12 mouse cellular contexts compared by ENCODE assay signal in the genomic region with DNA sequence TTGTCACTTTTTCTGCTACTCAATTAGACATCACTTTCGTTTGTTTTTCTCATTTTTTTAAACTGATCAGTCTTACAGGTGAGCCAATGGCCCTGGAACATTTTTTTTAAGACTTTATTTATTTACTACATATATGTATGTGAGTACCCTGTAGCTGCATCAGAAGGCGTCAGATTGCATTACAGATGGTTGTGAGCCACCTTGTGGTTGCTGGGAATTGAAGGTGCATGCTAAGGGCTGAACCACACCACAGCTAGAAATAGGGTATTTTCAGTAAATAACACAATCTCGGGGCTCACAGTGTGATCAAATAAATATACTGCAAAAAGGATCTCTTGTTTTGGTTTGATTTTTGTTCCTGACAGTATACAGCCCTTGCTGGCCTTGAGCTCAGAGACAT.
"Had no signal": no experiment of that assay in that cellular context is flagged by ENCODE, and none has a peak within 500 bp of the region (broad histone marks: within the 10 kb centered on the region; RNA-seq: fewer than 3 reads in every experiment).

No protein-coding gene starts in this region.

- ATAC-seq: liver, embryonic 12.5 days; midbrain, embryonic 15.5 days had no signal

- H3K4me2 ChIP-seq: limb, embryonic 15.5 days; liver, embryonic 12.5 days; lung, embryonic 15.5 days; midbrain, embryonic 15.5 days; neural tube, embryonic 13.5 days; stomach, embryonic 15.5 days had no signal

- H3K9ac ChIP-seq: limb, embryonic 15.5 days; liver, embryonic 12.5 days; lung, embryonic 15.5 days; midbrain, embryonic 15.5 days; neural tube, embryonic 13.5 days; stomach, embryonic 15.5 days had no signal

- H3K9me3 ChIP-seq: limb, embryonic 15.5 days; liver, embryonic 12.5 days; lung, embryonic 15.5 days; midbrain, embryonic 10.5 days; midbrain, embryonic 15.5 days; neural tube, embryonic 13.5 days; stomach, embryonic 15.5 days had no signal

- H3K4me1 ChIP-seq: limb, embryonic 15.5 days; lung, embryonic 15.5 days; midbrain, embryonic 10.5 days; midbrain, embryonic 15.5 days; neural tube, embryonic 13.5 days; stomach, embryonic 15.5 days had no signal

- H3K27me3 ChIP-seq: limb, embryonic 15.5 days; liver, embryonic 12.5 days; lung, embryonic 15.5 days; midbrain, embryonic 15.5 days; neural tube, embryonic 13.5 days; stomach, embryonic 15.5 days had no signal

- DNase-seq: kidney, adult 18-20 months; kidney, postnatal 36 days; lung, postnatal 4 days; right cerebral cortex, postnatal 14 days; thymus, postnatal 4 days had no signal

- H3K27ac ChIP-seq: limb, embryonic 15.5 days; liver, embryonic 12.5 days; lung, embryonic 15.5 days; midbrain, embryonic 10.5 days; midbrain, embryonic 15.5 days; neural tube, embryonic 13.5 days; stomach, embryonic 15.5 days had no signal

- H3K36me3 ChIP-seq: lung, embryonic 15.5 days had no signal

- H3K4me3 ChIP-seq: limb, embryonic 15.5 days; liver, embryonic 12.5 days; lung, embryonic 15.5 days; midbrain, embryonic 10.5 days; midbrain, embryonic 15.5 days; neural tube, embryonic 13.5 days; stomach, embryonic 15.5 days had no signal
